Mouse (Mus musculus): Measurements from ENCODE around the gene Vmn2r43.
"Not testable (repeated sequence)": the region's sequence is repeated elsewhere in the genome, so short reads cannot be mapped to it uniquely, and the experiment has no call there.

The Vmn2r43 gene

DNA sequence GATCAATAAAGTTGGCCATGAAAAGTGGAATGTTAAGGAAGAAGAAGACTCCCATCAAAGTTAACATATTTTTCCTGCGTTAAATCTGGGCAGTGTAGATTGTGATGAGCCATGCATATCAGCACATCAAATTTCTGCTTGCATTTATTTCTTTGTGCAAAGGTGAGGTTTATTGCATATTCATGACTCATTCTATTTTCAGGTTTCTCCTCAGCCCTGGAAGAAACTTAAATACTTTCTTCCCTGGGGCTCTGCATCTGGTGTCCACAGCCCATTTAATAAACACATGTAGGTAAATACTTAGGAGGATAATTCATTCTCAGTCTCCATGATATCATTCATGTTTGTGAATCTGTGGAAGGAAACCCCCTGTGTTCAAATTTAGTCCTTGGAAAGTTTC lies at the start of gene Vmn2r43:
Vmn2r43 (minus strand) TSS at position 101 of the 400 bp plus-strand sequence.
- not testable (repeated sequence) for DNase-seq (ENCODE audit: low spot score)

DNA sequence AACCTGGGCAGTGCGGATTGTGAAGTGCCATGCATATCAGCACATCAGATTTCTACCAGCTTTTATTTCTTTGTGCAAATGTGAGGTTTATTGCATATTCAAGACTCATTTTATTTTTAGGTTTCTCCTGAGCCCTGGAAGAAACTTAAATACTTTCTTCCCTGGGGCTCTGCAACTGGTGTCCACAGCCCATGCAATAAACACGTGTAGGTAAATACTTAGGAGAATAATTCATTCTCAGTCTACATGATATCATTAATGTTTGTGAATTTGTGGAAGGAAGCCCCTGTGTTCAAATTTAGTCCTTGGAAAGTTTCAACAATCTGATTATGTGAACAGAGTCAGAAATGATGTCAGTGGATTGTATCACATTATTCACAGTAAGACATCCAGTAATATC lies 60.2 kb downstream of the Vmn2r43 start, which contains the start of gene Vmn2r42:
Vmn2r42 (minus strand) TSS at position 101 of the 400 bp plus-strand sequence.
- DNase-seq (ENCODE audit: low spot score) = not testable (repeated sequence)

Data from adipocyte (in vitro differentiated cells).